Mouse (Mus musculus) CH12.LX (cell line): Measurements from ENCODE around the gene Plcd1.

ENCODE experiments used
- CTCF ChIP-seq, 2 experiments: IDR thresholded peaks in 1 of 2; conservative IDR thresholded peaks in 1 of 2; 2 replicates each; pipeline ENCODE4 v1.5.1; 2011 to 2012; ENCODE audit warnings: low read depth in 2 of 2, low read length in 2 of 2, improper control_type of control experiment in 1 of 2, inconsistent platforms in 1 of 2, mild to moderate bottlenecking in 1 of 2, moderate library complexity in 1 of 2
- EP300 ChIP-seq: IDR thresholded peaks from 2 replicates; pipeline ENCODE4 v1.6.1; 2011; ENCODE audit warnings: low read length, improper control_type of control experiment
- JUND ChIP-seq: conservative IDR thresholded peaks from 2 replicates; pipeline ENCODE4 v1.6.1; 2011; ENCODE audit warnings: low read depth, low read length, improper control_type of control experiment
- KAT2A ChIP-seq: IDR thresholded peaks from 2 replicates; pipeline ENCODE4 v1.6.1; 2012; ENCODE audit warnings: low read length, improper control_type of control experiment, inconsistent platforms; ENCODE audit not compliant: insufficient replicate concordance
- MAFK ChIP-seq: IDR thresholded peaks from 2 replicates; pipeline ENCODE4 v1.6.1; 2011; ENCODE audit warnings: low read length, improper control_type of control experiment; ENCODE audit not compliant: insufficient replicate concordance
- MAZ ChIP-seq: IDR thresholded peaks from 2 replicates; pipeline ENCODE4 v1.6.1; 2012; ENCODE audit warnings: low read depth, mild to moderate bottlenecking, inconsistent platforms, low read length, improper control_type of control experiment, moderate library complexity
- NELFE ChIP-seq: IDR thresholded peaks from 2 replicates; pipeline ENCODE4 v1.6.1; 2011; ENCODE audit warnings: low read depth, low read length, improper control_type of control experiment
- NRF1 ChIP-seq: IDR thresholded peaks from 2 replicates; pipeline ENCODE4 v1.6.1; 2014; ENCODE audit warnings: low read depth, mild to moderate bottlenecking, inconsistent platforms, low read length, improper control_type of control experiment, moderate library complexity
- POLR2A ChIP-seq: IDR thresholded peaks from 2 replicates; pipeline ENCODE4 v1.6.1; 2011; ENCODE audit warnings: low read depth, mild to moderate bottlenecking, improper control_type of control experiment, low read length
- RAD21 ChIP-seq: IDR thresholded peaks from 2 replicates; pipeline ENCODE4 v1.6.1; 2011; ENCODE audit warnings: low read depth, mild to moderate bottlenecking, low read length, improper control_type of control experiment, moderate library complexity
- SIN3A ChIP-seq: IDR thresholded peaks from 2 replicates; pipeline ENCODE4 v1.6.1; 2012; ENCODE audit warnings: low read length, improper control_type of control experiment, inconsistent platforms
- SMC3 ChIP-seq: IDR thresholded peaks from 2 replicates; pipeline ENCODE4 v1.6.1; 2011; ENCODE audit warnings: low read depth, low read length, improper control_type of control experiment

DNA sequence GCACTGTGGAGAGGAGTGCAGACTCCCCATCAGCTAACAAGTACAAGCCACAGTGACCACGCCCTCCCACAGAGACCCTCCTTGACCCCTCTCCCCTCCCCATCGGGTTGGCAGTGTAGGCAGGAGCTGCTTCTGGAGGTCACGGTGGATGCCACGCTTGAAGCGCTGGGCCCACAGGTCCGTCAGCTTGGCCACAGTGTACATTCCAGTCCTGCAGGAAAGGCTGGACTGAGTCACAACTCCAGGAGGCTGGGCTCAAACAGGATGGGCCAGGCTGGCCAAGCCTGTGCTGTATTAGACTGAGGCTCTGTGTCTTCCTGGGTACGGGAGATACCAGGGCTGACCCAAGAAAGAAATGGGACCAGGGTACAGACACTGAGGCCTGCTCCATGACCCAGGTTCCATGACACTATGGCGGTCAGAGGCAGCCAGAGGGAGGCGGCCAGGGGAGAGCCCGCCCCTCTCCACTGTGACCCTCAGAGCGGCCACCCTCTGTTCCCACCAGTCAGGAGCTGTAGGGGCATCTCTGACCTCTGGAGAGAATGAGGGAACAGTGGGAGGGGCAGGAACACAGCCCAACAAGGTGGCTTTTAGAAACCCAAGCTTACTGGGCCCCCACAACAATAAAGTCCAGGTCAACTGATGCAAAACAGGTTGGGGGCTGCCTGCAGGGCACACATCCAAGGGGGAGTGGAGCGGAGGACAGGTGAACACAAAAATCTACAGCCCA is 1.6 kb downstream of the Plcd1 start:
- TF ChIP-seq JUND (no peak), CTCF (conservative IDR thresholded peaks at IDR 0.05 in 1 of 2, IDR thresholded peaks at IDR 0.05 in 1 of 2; ENCODE audit: low read depth in 2 of 2, low read length in 2 of 2) (no peak), MAFK (no peak), SIN3A (no peak), MAZ (no peak), KAT2A (no peak), POLR2A (no peak), RAD21 (no peak), NELFE (no peak), NRF1 (no peak), EP300 (no peak), SMC3 (no peak)
